Mouse (Mus musculus): Measurements from ENCODE around the gene Zfp202. TPM values are rescaled to one million over a fixed set of nuclear protein-coding genes. Genes with fewer than 3 reads are reported as not detected.
A peak's percentile ranks its signal among the peaks of the same experiment; 100 is the strongest.
"Not testable (repeated sequence)": the region's sequence is repeated elsewhere in the genome, so short reads cannot be mapped to it uniquely, and the experiment has no call there.

Zfp202 gene
- polyA plus RNA-seq (2015; fragmentation: Nextera tagmentation; extraction: Ambion mirVana) = 9.5 and 9.6 TPM in 2 replicates

- H3K9me3 ChIP-seq = no peaks in the 10 kb centered on the region
- peaks cover 4% of the 10 kb centered on the region; the same call in 1 of the 2 replicates for H3K36me3 ChIP-seq
- H3K4me3 ChIP-seq (replicated peaks) = peak within 1 kb of the TSS; percentile 88
- H3K4me1 ChIP-seq (replicated peaks) = peaks cover 14% of the 10 kb centered on the region
- H3K27me3 ChIP-seq = no peaks in the 10 kb centered on the region
- peak within 1 kb of the TSS; percentile 83 for H3K4me2 ChIP-seq (replicated peaks)
- peak; percentile 99 for ATAC-seq
- WGBS = under 1% methylated on average over 61 of the region's 63 CpGs
- peak within 1 kb of the TSS; percentile 74 for H3K27ac ChIP-seq
- peak within 1 kb of the TSS; percentile 89 for H3K9ac ChIP-seq (replicated peaks)
Measured at GRCm38 (mm10) chr9:40192098-40193038, at the start of gene Zfp202. Gene Zfp202, plus strand, starts transcription at chr9:40192316.

- WGBS = 76% methylated on average over 4 of the region's 4 CpGs
- H3K9me3 ChIP-seq = no peaks in the 10 kb centered on the region
- no peak overlapping the region for H3K27ac ChIP-seq
- H3K36me3 ChIP-seq = no peaks in the 10 kb centered on the region
- no peaks in the 10 kb centered on the region for H3K27me3 ChIP-seq
- H3K4me1 ChIP-seq (replicated peaks) = no peaks in the 10 kb centered on the region
- no peak overlapping the region for H3K4me2 ChIP-seq (replicated peaks)
- no peak for ATAC-seq
- H3K9ac ChIP-seq (replicated peaks) = no peak overlapping the region
- no peak overlapping the region for H3K4me3 ChIP-seq (replicated peaks)
Measured at GRCm38 (mm10) chr9:40155118-40155644, 36.9 kb upstream of the Zfp202 start.

GRCm38 (mm10) chr9:40166446-40166845, 25.7 kb upstream of the Zfp202 start:
- Histone ChIP-seq H3K9ac (replicated peaks) (no peak overlapping the region), H3K9me3 (no peaks in the 10 kb centered on the region), H3K4me1 (replicated peaks) (no peaks in the 10 kb centered on the region), H3K36me3 (no peaks in the 10 kb centered on the region), H3K27me3 (no peaks in the 10 kb centered on the region), H3K4me2 (replicated peaks) (no peak overlapping the region), H3K27ac (no peak overlapping the region), H3K4me3 (replicated peaks) (no peak overlapping the region)
- 94% methylated on average over 1 of the region's 1 CpGs for WGBS
- no peak for ATAC-seq

- Histone ChIP-seq H3K36me3 (no peaks in the 10 kb centered on the region), H3K4me1 (replicated peaks) (no peaks in the 10 kb centered on the region), H3K4me3 (replicated peaks) (no peak overlapping the region), H3K9ac (replicated peaks) (no peak overlapping the region), H3K4me2 (replicated peaks) (no peak overlapping the region), H3K27me3 (no peaks in the 10 kb centered on the region), H3K9me3 (no peaks in the 10 kb centered on the region), H3K27ac (no peak overlapping the region)
- whole genome bisulfite sequencing = 87% methylated on average over 6 of the region's 6 CpGs
- ATAC-seq = no peak
Measured at GRCm38 (mm10) chr9:40177017-40177416, 15.1 kb upstream of the Zfp202 start.

- WGBS = 89% methylated on average over 5 of the region's 5 CpGs
- no peak within 1 kb of the TSS for H3K4me3 ChIP-seq (replicated peaks)
- H3K27me3 ChIP-seq = no peaks in the 10 kb centered on the region
- no peak within 1 kb of the TSS for H3K9ac ChIP-seq (replicated peaks)
- ATAC-seq = no peak
- H3K36me3 ChIP-seq = no peaks in the 10 kb centered on the region
- no peak within 1 kb of the TSS for H3K27ac ChIP-seq
- H3K4me2 ChIP-seq (replicated peaks) = no peak within 1 kb of the TSS
- H3K9me3 ChIP-seq = no peaks in the 10 kb centered on the region
- H3K4me1 ChIP-seq (replicated peaks) = no peaks in the 10 kb centered on the region
Measured at GRCm38 (mm10) chr9:40180620-40181019, 11.5 kb upstream of the Zfp202 start, which contains the start of gene Olfr986. Gene Olfr986, plus strand, starts transcription at chr9:40180920.

- H3K9me3 ChIP-seq; ATAC-seq; H3K4me2 ChIP-seq (replicated peaks); H3K9ac ChIP-seq (replicated peaks); H3K4me3 ChIP-seq (replicated peaks); H3K27me3 ChIP-seq; H3K27ac ChIP-seq; H3K36me3 ChIP-seq; H3K4me1 ChIP-seq (replicated peaks): not testable (repeated sequence)
- 93% methylated on average over 2 of the region's 2 CpGs for WGBS
Measured at GRCm38 (mm10) chr9:40185166-40185565, 7.0 kb upstream of the Zfp202 start.

GRCm38 (mm10) chr9:40191086-40191876, 835 bp upstream of the Zfp202 start:
- Histone ChIP-seq H3K27me3 (no peaks in the 10 kb centered on the region), H3K27ac (peak overlapping the region; percentile 74), H3K4me3 (replicated peaks) (peak overlapping the region; percentile 88), H3K4me1 (replicated peaks) (peaks cover 14% of the 10 kb centered on the region), H3K9ac (replicated peaks) (peak overlapping the region; percentile 89; the same call in 1 of the 2 replicates), H3K9me3 (no peaks in the 10 kb centered on the region), H3K36me3 (no peaks in the 10 kb centered on the region), H3K4me2 (replicated peaks) (peak overlapping the region; percentile 83)
- no peak for ATAC-seq
- WGBS = 91% methylated on average over 8 of the region's 9 CpGs

GRCm38 (mm10) chr9:40195981-40196380, 3.9 kb downstream of the Zfp202 start:
- 96% methylated on average over 3 of the region's 3 CpGs for WGBS
- ATAC-seq = no peak
- Histone ChIP-seq H3K4me1 (replicated peaks) (peaks cover 14% of the 10 kb centered on the region), H3K27me3 (no peaks in the 10 kb centered on the region), H3K27ac (no peak overlapping the region), H3K4me2 (replicated peaks) (no peak overlapping the region), H3K4me3 (replicated peaks) (no peak overlapping the region), H3K36me3 (peaks cover 4% of the 10 kb centered on the region; the same call in 1 of the 2 replicates), H3K9ac (replicated peaks) (no peak overlapping the region), H3K9me3 (no peaks in the 10 kb centered on the region)

- H3K27ac ChIP-seq = no peak overlapping the region
- H3K9ac ChIP-seq (replicated peaks) = no peak overlapping the region
- H3K4me3 ChIP-seq (replicated peaks) = no peak overlapping the region
- H3K36me3 ChIP-seq = peaks cover 47% of the 10 kb centered on the region
- no peaks in the 10 kb centered on the region for H3K9me3 ChIP-seq
- 85% methylated on average over 5 of the region's 5 CpGs for WGBS
- H3K27me3 ChIP-seq = no peaks in the 10 kb centered on the region
- no peaks in the 10 kb centered on the region for H3K4me1 ChIP-seq (replicated peaks)
- H3K4me2 ChIP-seq (replicated peaks) = no peak overlapping the region
- ATAC-seq = no peak
Measured at GRCm38 (mm10) chr9:40206546-40206950, 14.4 kb downstream of the Zfp202 start.

- ATAC-seq = no peak
- Histone ChIP-seq H3K9me3 (no peaks in the 10 kb centered on the region), H3K4me1 (replicated peaks) (no peaks in the 10 kb centered on the region), H3K4me2 (replicated peaks) (no peak overlapping the region), H3K9ac (replicated peaks) (no peak overlapping the region), H3K4me3 (replicated peaks) (no peak overlapping the region), H3K36me3 (peaks cover 67% of the 10 kb centered on the region), H3K27me3 (no peaks in the 10 kb centered on the region), H3K27ac (no peak overlapping the region)
- WGBS = 90% methylated on average over 2 of the region's 2 CpGs
Measured at GRCm38 (mm10) chr9:40210744-40211143, 18.6 kb downstream of the Zfp202 start.

GRCm38 (mm10) chr9:40214058-40214457, 21.9 kb downstream of the Zfp202 start:
- no peak overlapping the region for H3K4me2 ChIP-seq (replicated peaks)
- H3K27ac ChIP-seq = no peak overlapping the region
- H3K36me3 ChIP-seq = peaks cover 46% of the 10 kb centered on the region
- H3K27me3 ChIP-seq = no peaks in the 10 kb centered on the region
- no peak overlapping the region for H3K4me3 ChIP-seq (replicated peaks)
- ATAC-seq = no peak
- H3K9ac ChIP-seq (replicated peaks) = no peak overlapping the region
- no peaks in the 10 kb centered on the region for H3K4me1 ChIP-seq (replicated peaks)
- no peaks in the 10 kb centered on the region for H3K9me3 ChIP-seq
- WGBS = 95% methylated on average over 5 of the region's 5 CpGs

GRCm38 (mm10) chr9:40216651-40217050, 24.5 kb downstream of the Zfp202 start:
- H3K9me3 ChIP-seq = no peaks in the 10 kb centered on the region
- H3K4me3 ChIP-seq (replicated peaks) = no peak overlapping the region
- H3K36me3 ChIP-seq = peaks cover 20% of the 10 kb centered on the region
- 82% methylated on average over 4 of the region's 4 CpGs for WGBS
- no peaks in the 10 kb centered on the region for H3K27me3 ChIP-seq
- H3K4me1 ChIP-seq (replicated peaks) = no peaks in the 10 kb centered on the region
- no peak overlapping the region for H3K4me2 ChIP-seq (replicated peaks)
- ATAC-seq = no peak
- no peak overlapping the region for H3K9ac ChIP-seq (replicated peaks)
- no peak overlapping the region for H3K27ac ChIP-seq

Measured in midbrain, embryonic 13.5 days (tissue).